Mouse (Mus musculus) liver, embryonic 14.5 days (tissue): ENCODE measurements around the gene Olfr693. TPM values are rescaled to one million over a fixed set of nuclear protein-coding genes. Genes with fewer than 3 reads are reported as not detected.
"Not testable (repeated sequence)": the region's sequence is repeated elsewhere in the genome, so short reads cannot be mapped to it uniquely, and the experiment has no call there.

Experiments
- ATAC-seq: fragments of 200-750 bp; cut with Nextera tagmentation; 2 replicates; pipeline ENCODE4 v1.8.0; 2017; ENCODE audit warnings: moderate number of reproducible peaks, mild to moderate bottlenecking, moderate library complexity; ENCODE audit not compliant: insufficient read depth
- DNase-seq, 3 experiments: peaks; one replicate each; pipeline ENCODE4 v3.0.0-alpha.2; 2012 to 2013; ENCODE audit warnings: low read depth in 3 of 3, low spot score in 3 of 3
- H3K27ac ChIP-seq: fragments of 300-500 bp; sonication (generic); 2 replicates; pipeline ENCODE4 v1.5.1; 2014; ENCODE audit warnings: moderate library complexity, mild to moderate bottlenecking, control low read depth, inconsistent platforms
- H3K27me3 ChIP-seq: fragments of 300-500 bp; sonication (generic); 2 replicates; pipeline ENCODE4 v1.6.1; 2014; ENCODE audit warnings: mild to moderate bottlenecking, low read length, moderate library complexity; ENCODE audit not compliant: control insufficient read depth, insufficient read depth
- H3K36me3 ChIP-seq: fragments of 300-500 bp; sonication (generic); replicated peaks from 2 replicates; pipeline ENCODE4 v1.6.1; 2014; ENCODE audit warnings: low read depth; ENCODE audit not compliant: control insufficient read depth, insufficient read depth
- H3K4me1 ChIP-seq, 2 experiments: fragments of 200-500 bp in 1 of 2; fragments of 300-500 bp in 1 of 2; sonication (generic) in 1 of 2; replicated peaks; 2 replicates each; pipeline ENCODE4 v1.6.1; 2012 to 2014; ENCODE audit warnings: antibody characterized with exemption in 1 of 2, inconsistent platforms in 1 of 2, low read length in 1 of 2; ENCODE audit not compliant: control insufficient read depth in 2 of 2, insufficient read depth in 2 of 2
- H3K4me2 ChIP-seq: fragments of 300-500 bp; sonication (generic); 2 replicates; pipeline ENCODE4 v1.6.1; 2014; ENCODE audit warnings: low read depth, mild to moderate bottlenecking, control low read depth, moderate library complexity
- H3K4me3 ChIP-seq, 2 experiments: fragments of 200-500 bp in 1 of 2; fragments of 300-500 bp in 1 of 2; sonication (generic) in 1 of 2; 2 replicates each; pipeline ENCODE4 v1.5.1; 2012 to 2014; ENCODE audit warnings: low read depth in 2 of 2, low read length in 2 of 2, mild to moderate bottlenecking in 2 of 2, control low read depth in 1 of 2, inconsistent platforms in 1 of 2, moderate library complexity in 1 of 2; ENCODE audit not compliant: insufficient read depth in 1 of 2
- H3K9ac ChIP-seq: fragments of 300-500 bp; sonication (generic); replicated peaks from 2 replicates; pipeline ENCODE4 v1.6.1; 2014; ENCODE audit warnings: mild to moderate bottlenecking, control low read depth, moderate library complexity
- H3K9me3 ChIP-seq: fragments of 300-500 bp; sonication (generic); 2 replicates; pipeline ENCODE4 v1.6.1; 2016; ENCODE audit warnings: low read length, mixed read lengths; ENCODE audit not compliant: control insufficient read depth
- CTCF ChIP-seq: IDR thresholded peaks from 2 replicates; pipeline ENCODE4 v1.5.1; 2016; ENCODE audit warnings: antibody characterized with exemption, low read depth, control low read depth
- EP300 ChIP-seq: IDR thresholded peaks from 2 replicates; pipeline ENCODE4 v1.6.1; 2016; ENCODE audit warnings: antibody characterized with exemption, low read depth
- WGBS: fragments of 180-500 bp; shearing (Covaris S2); extraction: QIAGEN DNeasy Blood & Tissue Kit; methylation state at CpG from one replicate; pipeline ENCODE4 v1.1.7; 2014; ENCODE audit not compliant: insufficient replicate concordance; 5-methylcytosine and 5-hydroxymethylcytosine counted together
- polyA plus RNA-seq, 2 experiments: library from polyadenylated mRNA; depleted of rRNA in 1 of 2; stranded (reverse) in 1 of 2; unstranded in 1 of 2; fragments of >200 nt; fragmentation: Nextera tagmentation in 1 of 2; extraction: Ambion mirVana in 1 of 2; gene quantifications; 2 replicates each; pipeline versions ENCODE4 v1.2.1 to v1.2.3; 2012 to 2014

Gene Olfr693
- polyA plus RNA-seq (2012; rRNA removed) (not detected in 2 replicates), polyA plus RNA-seq (2014; fragmentation: Nextera tagmentation; extraction: Ambion mirVana) (not detected in 2 replicates)

DNA sequence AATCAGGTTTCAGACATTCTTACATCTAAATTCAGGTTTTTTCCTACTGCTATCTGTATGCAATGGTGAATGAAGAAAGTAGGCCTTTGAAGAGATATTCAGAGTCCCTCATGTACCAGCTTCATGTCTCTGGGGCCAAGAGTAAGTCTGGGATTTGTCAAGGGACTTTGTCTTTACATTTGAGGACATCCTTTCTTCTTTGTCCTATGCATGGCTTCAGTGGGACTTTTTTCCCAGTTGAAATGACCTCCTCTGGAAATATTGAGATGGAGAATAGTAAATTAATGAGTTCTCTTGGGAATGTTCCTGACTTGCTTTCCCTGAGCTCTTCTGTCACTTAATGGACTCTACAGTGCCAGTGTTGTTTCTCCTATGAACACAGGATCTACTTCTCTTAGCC, at the start of gene Olfr693:
TSS of gene Olfr693 (minus strand) at position 101 of the 400 bp plus-strand sequence.
- H3K27me3 ChIP-seq, result no peaks in the 10 kb centered on the region
- no peak within 1 kb of the TSS for H3K27ac ChIP-seq
- no peak within 1 kb of the TSS for H3K4me2 ChIP-seq
- H3K9me3 ChIP-seq, result no peaks in the 10 kb centered on the region
- TF ChIP-seq CTCF, result no peak
- no peak for TF ChIP-seq EP300
- no peak for DNase-seq
- no peak for ATAC-seq
- no peak within 1 kb of the TSS for H3K4me3 ChIP-seq
- H3K4me1 ChIP-seq, result no peaks in the 10 kb centered on the region
- no peaks in the 10 kb centered on the region for H3K36me3 ChIP-seq
- H3K9ac ChIP-seq, result no peak within 1 kb of the TSS

DNA sequence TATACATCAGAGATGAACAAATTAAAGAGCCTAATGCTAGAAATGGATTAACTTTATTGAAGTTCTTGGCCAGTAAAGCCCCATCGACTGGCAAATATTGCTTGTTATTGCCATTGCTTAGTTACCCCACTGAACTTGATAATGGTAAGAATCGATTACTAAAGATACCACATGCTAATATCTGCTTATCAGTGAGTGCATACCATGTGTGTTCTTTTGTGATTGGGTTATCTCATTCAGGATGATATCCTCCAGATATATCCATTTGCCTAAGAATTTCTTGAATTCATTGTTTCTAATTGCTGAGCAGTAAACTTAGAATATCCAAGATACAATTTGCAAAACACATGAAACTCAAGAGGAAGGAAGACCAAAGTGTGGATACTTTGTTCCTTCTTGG, 45.3 kb upstream of the Olfr693 start:
- not testable (repeated sequence) for H3K27ac ChIP-seq, H3K9ac ChIP-seq, H3K4me2 ChIP-seq, H3K9me3 ChIP-seq, H3K27me3 ChIP-seq, H3K36me3 ChIP-seq, DNase-seq, H3K4me1 ChIP-seq, H3K4me3 ChIP-seq
- WGBS, result 35% methylated on average over 2 of the region's 2 CpGs
- peak; percentile 33; the same call in 1 of the 2 replicates for ATAC-seq

- Histone ChIP-seq H3K27ac (no peak within 1 kb of the TSS), H3K36me3 (no peaks in the 10 kb centered on the region), H3K4me2 (no peak within 1 kb of the TSS), H3K27me3 (no peaks in the 10 kb centered on the region), H3K4me1 (no peaks in the 10 kb centered on the region), H3K9ac (no peak within 1 kb of the TSS), H3K9me3 (no peaks in the 10 kb centered on the region), H3K4me3 (no peak within 1 kb of the TSS)
- DNase-seq (no peak), ATAC-seq (no peak)
- TF ChIP-seq CTCF, result no peak
- TF ChIP-seq EP300, result no peak
Measured at GRCm38 (mm10) chr7:106716296-106716695, 35.9 kb upstream of the Olfr693 start, which contains the start of gene Olfr695. Gene Olfr695 (minus strand): TSS chr7:106716396.

GRCm38 (mm10) chr7:106711463-106711862, 31.1 kb upstream of the Olfr693 start:
- Histone ChIP-seq H3K4me2 (no peak overlapping the region), H3K27ac (no peak overlapping the region), H3K9ac (no peak overlapping the region), H3K36me3 (no peaks in the 10 kb centered on the region), H3K9me3 (no peaks in the 10 kb centered on the region), H3K4me3 (no peak overlapping the region), H3K4me1 (no peaks in the 10 kb centered on the region), H3K27me3 (no peaks in the 10 kb centered on the region)
- ATAC-seq (no peak), DNase-seq (no peak)
- WGBS, result 40% methylated on average over 6 of the region's 6 CpGs
- TF ChIP-seq CTCF (no peak), EP300 (no peak)

GRCm38 (mm10) chr7:106707705-106708104, 27.3 kb upstream of the Olfr693 start:
- H3K9me3 ChIP-seq, DNase-seq, H3K27ac ChIP-seq, H3K4me2 ChIP-seq, ATAC-seq, H3K36me3 ChIP-seq, H3K4me1 ChIP-seq, H3K9ac ChIP-seq, H3K27me3 ChIP-seq, H3K4me3 ChIP-seq: not testable (repeated sequence)
- WGBS, result 72% methylated on average over 10 of the region's 10 CpGs

GRCm38 (mm10) chr7:106696891-106697290, 16.5 kb upstream of the Olfr693 start:
- H3K4me2 ChIP-seq, result no peak overlapping the region
- WGBS, result 40% methylated on average over 1 of the region's 1 CpGs

More at GRCm38 (mm10) chr7:106696891-106697290, 16.5 kb upstream of the Olfr693 start:
- Histone ChIP-seq H3K27me3 (no peaks in the 10 kb centered on the region), H3K27ac (no peak overlapping the region), H3K9ac (no peak overlapping the region), H3K4me3 (no peak overlapping the region), H3K9me3 (no peaks in the 10 kb centered on the region), H3K36me3 (no peaks in the 10 kb centered on the region), H3K4me1 (no peaks in the 10 kb centered on the region)
- DNase-seq (no peak), ATAC-seq (no peak)
- TF ChIP-seq CTCF (no peak), EP300 (no peak)
